Mouse (Mus musculus) liver, adult 2 months (tissue): ENCODE measurements at regions not wholly inside any gene's neighbourhood (a gene's known extent, or its start where the extent isn't known, plus 50 kb on each side); places are given as distances from the start of the nearest gene placed in this dataset.

Source experiments
- CTCF ChIP-seq: fragments of 200-500 bp; IDR thresholded peaks from 2 replicates; pipeline ENCODE4 v1.5.1; 2011; ENCODE audit warnings: low read depth, low read length, control low read depth
- POLR2A ChIP-seq: fragments of 200-500 bp; IDR thresholded peaks from 2 replicates; pipeline ENCODE4 v1.6.1; 2011; ENCODE audit warnings: low read length, control low read depth; ENCODE audit not compliant: insufficient read depth; ENCODE audit errors: extremely low read depth

GRCm38 (mm10) chr8:8183233-8183622 lies 477.8 kb downstream of the Efnb2 start:
- TF ChIP-seq POLR2A (no peak), CTCF (no peak)
